8 mouse cellular contexts compared by ENCODE assay signal in the genomic region with DNA sequence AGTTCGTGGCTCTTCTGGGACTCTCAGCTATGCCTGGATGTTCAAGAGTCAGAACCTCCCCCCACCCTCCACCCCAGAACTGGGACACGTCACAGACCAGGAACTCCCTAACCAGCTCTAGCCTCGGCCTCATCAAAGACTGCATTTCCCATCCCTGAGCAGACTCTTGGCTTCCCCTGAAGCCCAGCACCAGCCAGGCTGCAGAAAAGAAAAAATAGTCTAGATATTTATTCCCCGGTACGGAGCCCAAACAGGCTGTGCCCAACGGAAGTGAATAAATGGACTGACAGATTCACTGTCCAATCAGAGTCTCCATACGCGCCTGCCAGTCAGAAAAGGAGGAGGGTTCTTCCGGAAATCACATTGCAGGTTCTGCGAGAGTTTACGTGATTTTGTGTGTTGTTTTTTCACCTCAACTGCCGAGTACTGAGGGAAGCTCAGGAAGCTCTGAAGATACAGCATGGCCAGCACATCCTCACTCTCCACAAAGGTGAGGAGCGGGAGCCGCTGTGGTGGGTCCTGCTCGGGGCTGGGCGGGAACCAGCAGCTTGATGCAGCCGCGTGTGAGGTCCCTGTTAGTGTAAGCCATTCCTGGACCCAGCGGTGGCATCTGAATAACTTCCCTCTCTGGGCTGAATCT.
DNase-seq lines count a peak whose midpoint lies in the region; ATAC-seq and TF ChIP-seq lines count a peak whose summit lies in the region.
"Not testable (repeated sequence)": the region's sequence is repeated elsewhere in the genome, so short reads cannot be mapped to it uniquely, and the experiment has no call there.

No protein-coding gene starts in this region.

- H3K4me2 ChIP-seq in heart, embryonic 11.5 days, result peak overlapping the region; percentile 61
- peak overlapping the region; percentile 49 for H3K4me2 ChIP-seq in kidney, embryonic 16.5 days (replicated peaks; ENCODE audit: low read depth, low read length)
- H3K4me2 ChIP-seq in myocyte (ENCODE audit: low read depth), result peak overlapping the region; percentile 38

- H3K79me2 ChIP-seq in C2C12 (ENCODE audit: control insufficient read depth, insufficient read depth); liver, adult 2 months (ENCODE audit: control insufficient read depth, insufficient read depth, low read length); myocyte (ENCODE audit: control insufficient read depth, insufficient read depth): not testable (repeated sequence)

- not testable (repeated sequence) for H3K4me1 ChIP-seq in erythroblast, embryonic 14.5 days (ENCODE audit: control insufficient read depth); heart, embryonic 11.5 days (ENCODE audit: control insufficient read depth, insufficient read depth, low read length); kidney, embryonic 16.5 days (ENCODE audit: insufficient read depth, low read length); liver, adult 2 months (ENCODE audit: control insufficient read depth, insufficient read depth, low read length)

- peak; percentile 95 for DNase-seq in brain, embryonic 14.5 days (ENCODE audit: low read depth)
- DNase-seq in liver, adult 2 months (ENCODE audit: extremely low read depth, low read depth, low spot score), result peak; percentile 83
- DNase-seq in splenic B cell, adult 2 months (ENCODE audit: low read depth, low spot score), result peak; percentile 91

- peak; percentile 98 for ATAC-seq in heart, embryonic 11.5 days (replicated peaks; ENCODE audit: insufficient number of reproducible peaks, low FRiP score, low TSS enrichment)
- ATAC-seq in kidney, embryonic 16.5 days (ENCODE audit: low FRiP score, low TSS enrichment), result peak; percentile 99

- H3K79me3 ChIP-seq in C2C12 (ENCODE audit: low read depth), result not testable (repeated sequence)

- H3K9me3 ChIP-seq in erythroblast, embryonic 14.5 days (ENCODE audit: control insufficient read depth, low read length); heart, embryonic 11.5 days (replicated peaks; ENCODE audit: control insufficient read depth, low read length): not testable (repeated sequence)
- H3K9me3 ChIP-seq in kidney, embryonic 16.5 days (ENCODE audit: low read length), result peaks cover 20% of the 10 kb centered on the region

- H3K27ac ChIP-seq in heart, embryonic 11.5 days (ENCODE audit: low read depth, low read length), result peak overlapping the region; percentile 79; the same call in 1 of the 2 replicates
- peak overlapping the region; percentile 86 for H3K27ac ChIP-seq in kidney, embryonic 16.5 days (ENCODE audit: low read length)
- H3K27ac ChIP-seq in liver, adult 2 months (replicated peaks; ENCODE audit: insufficient read depth, low read depth, low read length), result peak overlapping the region; percentile 81

- H3K27me3 ChIP-seq in C2C12 (ENCODE audit: control insufficient read depth, insufficient read depth, insufficient read length); erythroblast, embryonic 14.5 days (ENCODE audit: control insufficient read depth); heart, embryonic 11.5 days (ENCODE audit: control insufficient read depth, insufficient read depth, low read length); kidney, embryonic 16.5 days (ENCODE audit: insufficient read depth, low read length); liver, adult 2 months (ENCODE audit: control insufficient read depth, insufficient read depth, low read length); myocyte (ENCODE audit: control insufficient read depth, insufficient read depth, insufficient read length); splenic B cell, adult 2 months (ENCODE audit: control insufficient read depth, insufficient read depth, low read length, poor library complexity, severe bottlenecking): not testable (repeated sequence)

- WGBS in heart, embryonic 11.5 days (ENCODE audit: insufficient replicate concordance), result 3% methylated on average over 18 of the region's 19 CpGs
- under 1% methylated on average over 18 of the region's 19 CpGs for WGBS in kidney, embryonic 16.5 days
- WGBS in liver, adult 2 months, result 0% methylated on average over 18 of the region's 19 CpGs

- H3K36me3 ChIP-seq in C2C12 (ENCODE audit: control insufficient read depth, insufficient read depth); erythroblast, embryonic 14.5 days (ENCODE audit: control insufficient read depth); heart, embryonic 11.5 days (ENCODE audit: control insufficient read depth, insufficient read depth, low read length); liver, adult 2 months (ENCODE audit: control insufficient read depth, insufficient read depth, low read length); myocyte (ENCODE audit: control insufficient read depth, insufficient read depth); splenic B cell, adult 2 months (ENCODE audit: control insufficient read depth, insufficient read depth, low read length, poor library complexity, severe bottlenecking): not testable (repeated sequence)
- H3K36me3 ChIP-seq in kidney, embryonic 16.5 days (ENCODE audit: insufficient read depth, low read length), result peaks cover 14% of the 10 kb centered on the region

- not testable (repeated sequence) for H3ac ChIP-seq in C2C12 (ENCODE audit: control insufficient read depth, insufficient read length, low read depth); myocyte (ENCODE audit: control insufficient read depth, insufficient read length)

- not testable (repeated sequence) for TF ChIP-seq CTCF in C2C12 (IDR thresholded peaks at IDR 0.05; ENCODE audit: control insufficient read depth, insufficient read depth, insufficient read length); brain, embryonic 14.5 days (IDR thresholded peaks at IDR 0.05; ENCODE audit: borderline replicate concordance, extremely low read depth, insufficient read depth, insufficient read length); liver, adult 2 months (IDR thresholded peaks at IDR 0.05; ENCODE audit: low read depth, low read length)

- not testable (repeated sequence) for TF ChIP-seq POLR2A in brain, embryonic 14.5 days (IDR thresholded peaks at IDR 0.05; ENCODE audit: borderline replicate concordance, extremely low read depth, insufficient read depth, insufficient read length, poor library complexity, severe bottlenecking); myocyte (IDR thresholded peaks at IDR 0.05; ENCODE audit: insufficient read length, low read depth)
- TF ChIP-seq POLR2A in liver, adult 2 months (IDR thresholded peaks at IDR 0.05; ENCODE audit: extremely low read depth, insufficient read depth, low read length), result 0 out of 2 replicates have a peak, but pooled peaks have one; percentile 6

- H3K9ac ChIP-seq in heart, embryonic 11.5 days (ENCODE audit: low read depth, low read length), result peak overlapping the region; percentile 82
- peak overlapping the region; percentile 86 for H3K9ac ChIP-seq in kidney, embryonic 16.5 days (replicated peaks; ENCODE audit: low read length)
- H3K9ac ChIP-seq in liver, adult 2 months (ENCODE audit: low read depth, low read length), result peak overlapping the region; percentile 61

- peak overlapping the region; percentile 43 for H3K4me3 ChIP-seq in C2C12 (ENCODE audit: insufficient read depth, poor library complexity, severe bottlenecking)
- H3K4me3 ChIP-seq in erythroblast, embryonic 14.5 days (replicated peaks), result peak overlapping the region; percentile 65
- H3K4me3 ChIP-seq in heart, embryonic 11.5 days (ENCODE audit: low read depth, low read length), result peak overlapping the region; percentile 65
- peak overlapping the region; percentile 69 for H3K4me3 ChIP-seq in kidney, embryonic 16.5 days (ENCODE audit: low read length)
- peak overlapping the region; percentile 71 for H3K4me3 ChIP-seq in liver, adult 2 months (ENCODE audit: insufficient read depth, low read depth, low read length)
- peak overlapping the region; percentile 36 for H3K4me3 ChIP-seq in myocyte

Comparison
In these comparisons a context has a peak if more than half of its experiments do, and no peak if none do; other contexts are left out.
1. Peak in every context shown above with its lines: DNase-seq, ATAC-seq, H3K4me3 ChIP-seq and H3K27ac ChIP-seq.